Mouse (Mus musculus) spleen, postnatal 4 days (tissue): ENCODE data around the gene Tle6.

ENCODE experiments used
- DNase-seq, 2 experiments: peaks; one replicate each; pipeline ENCODE4 v3.0.0; 2022; ENCODE audit warnings: low spot score in 2 of 2

The Tle6 gene

GRCm38 (mm10) chr10:81592631-81593030 lies 8.2 kb downstream of the Tle6 start:
- DNase-seq = no peak

- no peak for DNase-seq
Measured at GRCm38 (mm10) chr10:81591846-81592245, 9.0 kb downstream of the Tle6 start.

GRCm38 (mm10) chr10:81588739-81589138 lies 12.1 kb downstream of the Tle6 start:
- DNase-seq = no peak

- DNase-seq = no peak
Measured at GRCm38 (mm10) chr10:81583347-81583746, 17.5 kb downstream of the Tle6 start.

GRCm38 (mm10) chr10:81580441-81581070 lies 20.3 kb downstream of the Tle6 start:
- DNase-seq = peak in 1 of 2 experiments; percentile 68

- no peak for DNase-seq
Measured at GRCm38 (mm10) chr10:81579967-81580366, 20.9 kb downstream of the Tle6 start.

GRCm38 (mm10) chr10:81575695-81576094 lies 25.2 kb downstream of the Tle6 start:
- no peak for DNase-seq

GRCm38 (mm10) chr10:81575208-81575631 lies 25.7 kb downstream of the Tle6 start:
- DNase-seq = no peak

GRCm38 (mm10) chr10:81574081-81575056 lies 26.5 kb downstream of the Tle6 start, which contains the start of gene Tle2:
TSS of gene Tle2 (plus strand) at chr10:81574561.
- DNase-seq = no peak

- DNase-seq = no peak
Measured at GRCm38 (mm10) chr10:81572975-81573374, 27.9 kb downstream of the Tle6 start.

- no peak for DNase-seq
Measured at GRCm38 (mm10) chr10:81572133-81572671, 28.7 kb downstream of the Tle6 start.

- DNase-seq = peak; percentile 90 to 93
Measured at GRCm38 (mm10) chr10:81571501-81571876, 29.4 kb downstream of the Tle6 start.

GRCm38 (mm10) chr10:81570831-81571500 lies 29.9 kb downstream of the Tle6 start:
- peak; percentile 77 to 88 for DNase-seq

GRCm38 (mm10) chr10:81570238-81570800 lies 30.6 kb downstream of the Tle6 start:
- no peak for DNase-seq

- no peak for DNase-seq
Measured at GRCm38 (mm10) chr10:81569507-81570237, 31.2 kb downstream of the Tle6 start.

- DNase-seq = peak in 1 of 2 experiments; percentile 18
Measured at GRCm38 (mm10) chr10:81568381-81569191, 32.3 kb downstream of the Tle6 start.

- no peak for DNase-seq
Measured at GRCm38 (mm10) chr10:81565257-81566228, 35.3 kb downstream of the Tle6 start.

- peak; percentile 66 to 87 for DNase-seq
Measured at GRCm38 (mm10) chr10:81564734-81565133, 36.1 kb downstream of the Tle6 start.

- no peak for DNase-seq
Measured at GRCm38 (mm10) chr10:81564216-81564615, 36.7 kb downstream of the Tle6 start.
